Mouse (Mus musculus): ENCODE data around the gene Rrp1b. TPM values are rescaled to one million over a fixed set of nuclear protein-coding genes. Genes with fewer than 3 reads are reported as not detected.
"Not testable (repeated sequence)": the region's sequence is repeated elsewhere in the genome, so short reads cannot be mapped to it uniquely, and the experiment has no call there.

Rrp1b gene
- polyA plus RNA-seq, 2 experiments = 9.1 to 17.7 TPM

- Histone ChIP-seq H3K27me3 (ENCODE audit: control insufficient read depth, insufficient read depth, low read length) (no peaks in the 10 kb centered on the region), H3K4me2 (ENCODE audit: low read depth) (no peak overlapping the region), H3K4me1 (replicated peaks; ENCODE audit: control insufficient read depth in 2 of 2, insufficient read depth in 2 of 2, low read length in 1 of 2) (no peaks in the 10 kb centered on the region), H3K9ac (replicated peaks) (no peak overlapping the region), H3K27ac (no peak overlapping the region), H3K36me3 (replicated peaks; ENCODE audit: control insufficient read depth, insufficient read depth, low read depth) (peaks cover 18% of the 10 kb centered on the region), H3K9me3 (ENCODE audit: control insufficient read depth, low read length) (no peaks in the 10 kb centered on the region), H3K4me3 (ENCODE audit: insufficient read depth in 1 of 2, low read depth in 2 of 2, low read length in 2 of 2) (no peak overlapping the region)
- DNase-seq (ENCODE audit: low read depth in 3 of 3, low spot score in 3 of 3) (no peak), ATAC-seq (ENCODE audit: insufficient read depth) (no peak)
- TF ChIP-seq EP300 (IDR thresholded peaks at IDR 0.05; ENCODE audit: low read depth) (no peak), CTCF (IDR thresholded peaks at IDR 0.05; ENCODE audit: low read depth) (no peak)
- 91% methylated on average over 14 of the region's 14 CpGs for WGBS (ENCODE audit: insufficient replicate concordance)
These were observed 25.3 kb downstream of the Rrp1b start for GRCm38 (mm10) chr17:32061219-32061618.

- no peak for DNase-seq (ENCODE audit: low read depth in 3 of 3, low spot score in 3 of 3)
- WGBS (ENCODE audit: insufficient replicate concordance) = 47% methylated on average over 2 of the region's 2 CpGs
- H3K36me3 ChIP-seq (replicated peaks; ENCODE audit: control insufficient read depth, insufficient read depth, low read depth) = peaks cover 5% of the 10 kb centered on the region
- no peak overlapping the region for H3K9ac ChIP-seq (replicated peaks)
- TF ChIP-seq EP300 (IDR thresholded peaks at IDR 0.05; ENCODE audit: low read depth) (no peak), CTCF (IDR thresholded peaks at IDR 0.05; ENCODE audit: low read depth) (no peak)
- H3K27ac ChIP-seq = no peak overlapping the region
- H3K4me1 ChIP-seq (replicated peaks; ENCODE audit: control insufficient read depth in 2 of 2, insufficient read depth in 2 of 2, low read length in 1 of 2) = no peaks in the 10 kb centered on the region; a peak in 1 of 4 replicates
- no peaks in the 10 kb centered on the region for H3K27me3 ChIP-seq (ENCODE audit: control insufficient read depth, insufficient read depth, low read length)
- H3K4me2 ChIP-seq (ENCODE audit: low read depth) = no peak overlapping the region
- H3K9me3 ChIP-seq (ENCODE audit: control insufficient read depth, low read length) = no peaks in the 10 kb centered on the region
- ATAC-seq (ENCODE audit: insufficient read depth) = no peak
- H3K4me3 ChIP-seq (ENCODE audit: insufficient read depth in 1 of 2, low read depth in 2 of 2, low read length in 2 of 2) = no peak overlapping the region
These were observed 27.8 kb downstream of the Rrp1b start for GRCm38 (mm10) chr17:32063654-32064053.

- not testable (repeated sequence) for H3K9ac ChIP-seq (replicated peaks); ATAC-seq (ENCODE audit: insufficient read depth); DNase-seq (ENCODE audit: low read depth in 3 of 3, low spot score in 3 of 3); H3K27me3 ChIP-seq (ENCODE audit: control insufficient read depth, insufficient read depth, low read length); H3K4me1 ChIP-seq (replicated peaks; ENCODE audit: control insufficient read depth in 2 of 2, insufficient read depth in 2 of 2, low read length in 1 of 2); H3K4me3 ChIP-seq (ENCODE audit: insufficient read depth in 1 of 2, low read depth in 2 of 2, low read length in 2 of 2); H3K27ac ChIP-seq; H3K36me3 ChIP-seq (replicated peaks; ENCODE audit: control insufficient read depth, insufficient read depth, low read depth); H3K4me2 ChIP-seq (ENCODE audit: low read depth); H3K9me3 ChIP-seq (ENCODE audit: control insufficient read depth, low read length)
- WGBS (ENCODE audit: insufficient replicate concordance) = 55% methylated on average over 8 of the region's 8 CpGs
These were observed 28.9 kb downstream of the Rrp1b start for GRCm38 (mm10) chr17:32064762-32065161.

- H3K4me1 ChIP-seq (replicated peaks; ENCODE audit: control insufficient read depth in 2 of 2, insufficient read depth in 2 of 2, low read length in 1 of 2) = peaks cover 0 to 4% of the 10 kb centered on the region in 2 experiments; a peak in 2 of 4 replicates
- ATAC-seq (ENCODE audit: insufficient read depth) (no peak), DNase-seq (ENCODE audit: low read depth in 3 of 3, low spot score in 3 of 3) (no peak)
- H3K27ac ChIP-seq = no peak overlapping the region
- 58% methylated on average over 9 of the region's 9 CpGs for WGBS (ENCODE audit: insufficient replicate concordance)
- no peak overlapping the region for H3K4me3 ChIP-seq (ENCODE audit: insufficient read depth in 1 of 2, low read depth in 2 of 2, low read length in 2 of 2)
- H3K4me2 ChIP-seq (ENCODE audit: low read depth) = no peak overlapping the region
- H3K9me3 ChIP-seq (ENCODE audit: control insufficient read depth, low read length) = no peaks in the 10 kb centered on the region
- H3K9ac ChIP-seq (replicated peaks) = no peak overlapping the region
- no peaks in the 10 kb centered on the region for H3K27me3 ChIP-seq (ENCODE audit: control insufficient read depth, insufficient read depth, low read length)
- H3K36me3 ChIP-seq (replicated peaks; ENCODE audit: control insufficient read depth, insufficient read depth, low read depth) = no peaks in the 10 kb centered on the region
- TF ChIP-seq EP300 (IDR thresholded peaks at IDR 0.05; ENCODE audit: low read depth) = no peak
- TF ChIP-seq CTCF (IDR thresholded peaks at IDR 0.05; ENCODE audit: low read depth) = no peak; the same call in 1 of the 2 replicates
These were observed 31.6 kb downstream of the Rrp1b start for GRCm38 (mm10) chr17:32067541-32067940.

GRCm38 (mm10) chr17:32068381-32068780 lies 32.5 kb downstream of the Rrp1b start:
- no peaks in the 10 kb centered on the region for H3K9me3 ChIP-seq (ENCODE audit: control insufficient read depth, low read length)
- no peak overlapping the region for H3K9ac ChIP-seq (replicated peaks)
- no peaks in the 10 kb centered on the region for H3K36me3 ChIP-seq (replicated peaks; ENCODE audit: control insufficient read depth, insufficient read depth, low read depth)
- DNase-seq (ENCODE audit: low read depth in 3 of 3, low spot score in 3 of 3) (no peak), ATAC-seq (ENCODE audit: insufficient read depth) (0 out of 2 replicates have a peak, but pooled peaks have one; percentile 31)
- no peak overlapping the region for H3K4me2 ChIP-seq (ENCODE audit: low read depth)
- 54% methylated on average over 11 of the region's 11 CpGs for WGBS (ENCODE audit: insufficient replicate concordance)
- H3K4me1 ChIP-seq (replicated peaks; ENCODE audit: control insufficient read depth in 2 of 2, insufficient read depth in 2 of 2, low read length in 1 of 2) = peaks cover 0 to 6% of the 10 kb centered on the region in 2 experiments; a peak in 2 of 4 replicates
- TF ChIP-seq EP300 (IDR thresholded peaks at IDR 0.05; ENCODE audit: low read depth) (no peak), CTCF (IDR thresholded peaks at IDR 0.05; ENCODE audit: low read depth) (no peak)
- no peak overlapping the region for H3K27ac ChIP-seq
- no peaks in the 10 kb centered on the region for H3K27me3 ChIP-seq (ENCODE audit: control insufficient read depth, insufficient read depth, low read length)
- H3K4me3 ChIP-seq (ENCODE audit: insufficient read depth in 1 of 2, low read depth in 2 of 2, low read length in 2 of 2) = no peak overlapping the region
